Mouse (Mus musculus) midbrain, embryonic 11.5 days (tissue): ENCODE measurements around the gene Atp8b5. TPM values are rescaled to one million over a fixed set of nuclear protein-coding genes. Genes with fewer than 3 reads are reported as not detected.

ENCODE experiments used
- ATAC-seq: fragments of 200-750 bp; cut with Nextera tagmentation; 2 replicates; pipeline ENCODE4 v1.8.0; 2017; ENCODE audit warnings: moderate TSS enrichment, moderate library complexity; ENCODE audit not compliant: low FRiP score
- DNase-seq: peaks from one replicate; pipeline ENCODE4 v3.0.0; 2015; ENCODE audit warnings: low spot score; ENCODE audit errors: missing footprints
- H3K27ac ChIP-seq: fragments of 300-500 bp; sonication (generic); 2 replicates; pipeline ENCODE4 v1.5.1; 2014; ENCODE audit warnings: low read depth, low read length
- H3K27me3 ChIP-seq: fragments of 300-500 bp; sonication (generic); 2 replicates; pipeline ENCODE4 v1.6.1; 2014; ENCODE audit warnings: mild to moderate bottlenecking, low read length, moderate library complexity, mixed read lengths; ENCODE audit not compliant: control insufficient read depth, insufficient read depth
- H3K36me3 ChIP-seq: fragments of 300-500 bp; sonication (generic); 2 replicates; pipeline ENCODE4 v1.6.1; 2014; ENCODE audit warnings: mild to moderate bottlenecking, low read length, moderate library complexity, mixed read lengths; ENCODE audit not compliant: control insufficient read depth, insufficient read depth
- H3K4me1 ChIP-seq: fragments of 300-500 bp; sonication (generic); 2 replicates; pipeline ENCODE4 v1.6.1; 2014; ENCODE audit warnings: low read length; ENCODE audit not compliant: control insufficient read depth, insufficient read depth
- H3K4me2 ChIP-seq: fragments of 300-500 bp; sonication (generic); 2 replicates; pipeline ENCODE4 v1.6.1; 2014; ENCODE audit warnings: mild to moderate bottlenecking, moderate library complexity
- H3K4me3 ChIP-seq: fragments of 300-500 bp; sonication (generic); 2 replicates; pipeline ENCODE4 v1.5.1; 2014; ENCODE audit warnings: low read depth, low read length
- H3K9ac ChIP-seq: fragments of 300-500 bp; sonication (generic); 2 replicates; pipeline ENCODE4 v1.6.1; 2014; ENCODE audit warnings: low read length
- H3K9me3 ChIP-seq: fragments of 300-500 bp; sonication (generic); 2 replicates; pipeline ENCODE4 v1.6.1; 2016; ENCODE audit warnings: low read length; ENCODE audit not compliant: control insufficient read depth
- WGBS: fragments of 180-500 bp; shearing (Covaris S2); extraction: QIAGEN DNeasy Blood & Tissue Kit; methylation state at CpG from one replicate; pipeline ENCODE4 v1.1.7; 2014; 5-methylcytosine and 5-hydroxymethylcytosine counted together
- polyA plus RNA-seq: library from polyadenylated mRNA; unstranded; fragments of >200 nt; fragmentation: Nextera tagmentation; extraction: Ambion mirVana; gene quantifications from 2 replicates; pipeline ENCODE4 v1.2.1, GENCODE M21; 2014

The Atp8b5 gene
- polyA plus RNA-seq, 1 experiment from 2014 or later: 0.30 TPM

DNA sequence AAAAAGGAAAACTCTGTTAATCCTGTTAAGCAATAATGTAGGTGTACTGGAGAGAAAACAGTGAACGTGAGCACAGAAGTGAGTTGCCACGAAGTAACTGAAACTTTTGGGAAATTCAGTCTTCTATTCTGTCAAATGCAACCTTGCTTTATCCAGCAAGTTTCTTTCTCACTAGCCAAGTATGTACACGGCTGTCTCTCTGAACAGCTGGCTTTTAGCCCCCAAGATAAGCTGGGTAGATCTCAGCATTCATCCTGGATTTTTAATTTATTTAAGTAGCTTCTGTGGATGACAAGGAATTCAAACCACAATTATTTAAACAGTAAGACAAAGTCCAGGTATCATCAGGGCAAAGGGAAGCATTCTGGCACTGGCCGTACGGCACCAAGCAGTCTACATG is 100.3 kb downstream of the Atp8b5 start:
- no peaks in the 10 kb centered on the region for H3K4me1 ChIP-seq
- no peak overlapping the region for H3K4me3 ChIP-seq
- H3K36me3 ChIP-seq: 0 out of 2 replicates have a peak, but pooled peaks cover 2% of the 10 kb centered on the region
- no peak overlapping the region for H3K4me2 ChIP-seq
- H3K27ac ChIP-seq: no peak overlapping the region
- no peak overlapping the region for H3K9ac ChIP-seq
- DNase-seq: no peak
- WGBS: 86% methylated on average over 5 of the region's 5 CpGs
- no peak for ATAC-seq
- no peaks in the 10 kb centered on the region for H3K9me3 ChIP-seq
- no peaks in the 10 kb centered on the region for H3K27me3 ChIP-seq

DNA sequence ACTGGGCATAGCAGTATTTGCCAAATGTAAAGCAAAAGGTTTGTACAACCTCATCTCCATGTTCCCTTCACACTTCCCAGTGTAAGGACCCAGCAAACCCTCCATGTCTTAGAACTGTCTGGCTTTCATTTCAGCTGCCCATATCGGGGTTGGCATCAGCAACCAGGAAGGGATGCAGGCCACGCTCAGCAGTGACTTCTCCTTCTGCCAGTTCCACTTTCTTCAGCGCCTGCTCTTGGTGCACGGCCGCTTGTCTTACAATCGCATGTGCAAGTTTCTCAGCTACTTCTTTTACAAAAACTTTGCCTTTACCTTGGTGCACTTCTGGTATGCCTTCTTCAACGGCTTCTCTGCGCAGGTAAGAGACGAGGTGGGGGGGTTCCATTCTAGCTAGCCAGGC is 100.8 kb downstream of the Atp8b5 start:
- no peak overlapping the region for H3K4me2 ChIP-seq
- H3K27ac ChIP-seq: no peak overlapping the region
- 0 out of 2 replicates have a peak, but pooled peaks cover 2% of the 10 kb centered on the region for H3K36me3 ChIP-seq
- H3K9me3 ChIP-seq: no peaks in the 10 kb centered on the region
- no peak for DNase-seq
- 92% methylated on average over 9 of the region's 9 CpGs for WGBS
- no peaks in the 10 kb centered on the region for H3K4me1 ChIP-seq
- no peaks in the 10 kb centered on the region for H3K27me3 ChIP-seq
- H3K4me3 ChIP-seq: no peak overlapping the region
- H3K9ac ChIP-seq: no peak overlapping the region
- ATAC-seq: no peak

DNA sequence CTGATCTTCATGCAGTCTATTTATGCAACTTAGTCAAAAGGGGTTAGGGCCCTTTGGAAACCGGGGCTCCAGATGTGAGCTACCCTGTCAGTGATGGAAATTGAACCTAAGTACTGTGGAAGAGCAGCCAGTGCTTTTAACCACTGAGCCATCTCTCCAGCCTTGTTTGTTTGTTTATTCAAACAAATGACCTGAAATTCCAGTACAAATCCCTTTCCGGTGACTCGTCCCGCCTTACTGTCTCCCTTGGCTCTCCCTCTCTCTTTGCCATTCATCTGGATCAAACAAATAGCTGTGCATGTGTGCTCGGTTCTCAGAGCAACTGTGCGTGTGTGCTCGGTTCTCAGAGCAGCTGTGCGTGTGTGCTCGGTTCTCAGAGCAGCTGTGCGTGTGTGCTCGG is 104.4 kb downstream of the Atp8b5 start:
- no peak overlapping the region for H3K9ac ChIP-seq
- H3K9me3 ChIP-seq: no peaks in the 10 kb centered on the region
- H3K27ac ChIP-seq: no peak overlapping the region
- ATAC-seq (no peak), DNase-seq (no peak)
- no peaks in the 10 kb centered on the region for H3K27me3 ChIP-seq
- 0 out of 2 replicates have a peak, but pooled peaks cover 2% of the 10 kb centered on the region for H3K36me3 ChIP-seq
- no peaks in the 10 kb centered on the region for H3K4me1 ChIP-seq
- WGBS: 75% methylated on average over 9 of the region's 11 CpGs
- H3K4me3 ChIP-seq: no peak overlapping the region
- H3K4me2 ChIP-seq: no peak overlapping the region

DNA sequence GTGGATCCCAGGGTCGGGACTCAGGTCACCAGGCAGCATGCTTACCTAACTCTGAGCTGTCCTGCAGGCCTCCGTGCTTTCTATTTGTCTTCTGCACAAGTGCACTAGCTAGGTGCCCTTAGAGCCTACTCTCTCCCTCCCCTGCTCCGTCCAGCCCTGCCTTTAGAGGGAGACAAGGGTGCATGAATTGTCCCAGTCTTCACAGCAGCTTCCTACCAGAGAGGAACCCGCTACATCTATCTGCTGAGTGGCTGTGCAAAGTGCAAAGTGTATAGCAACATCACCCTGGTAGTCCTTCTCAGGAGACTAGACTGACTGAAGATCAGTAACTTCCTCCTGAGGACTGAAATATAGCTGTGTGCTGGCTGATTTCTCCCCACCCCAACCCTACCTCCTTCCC is 105.2 kb downstream of the Atp8b5 start:
- no peak overlapping the region for H3K27ac ChIP-seq
- H3K4me2 ChIP-seq: no peak overlapping the region
- H3K4me1 ChIP-seq: no peaks in the 10 kb centered on the region
- ATAC-seq (no peak), DNase-seq (no peak)
- H3K9me3 ChIP-seq: no peaks in the 10 kb centered on the region
- H3K4me3 ChIP-seq: no peak overlapping the region
- H3K36me3 ChIP-seq: 0 out of 2 replicates have a peak, but pooled peaks cover 2% of the 10 kb centered on the region
- H3K27me3 ChIP-seq: no peaks in the 10 kb centered on the region
- H3K9ac ChIP-seq: no peak overlapping the region
- WGBS: 72% methylated on average over 4 of the region's 4 CpGs

DNA sequence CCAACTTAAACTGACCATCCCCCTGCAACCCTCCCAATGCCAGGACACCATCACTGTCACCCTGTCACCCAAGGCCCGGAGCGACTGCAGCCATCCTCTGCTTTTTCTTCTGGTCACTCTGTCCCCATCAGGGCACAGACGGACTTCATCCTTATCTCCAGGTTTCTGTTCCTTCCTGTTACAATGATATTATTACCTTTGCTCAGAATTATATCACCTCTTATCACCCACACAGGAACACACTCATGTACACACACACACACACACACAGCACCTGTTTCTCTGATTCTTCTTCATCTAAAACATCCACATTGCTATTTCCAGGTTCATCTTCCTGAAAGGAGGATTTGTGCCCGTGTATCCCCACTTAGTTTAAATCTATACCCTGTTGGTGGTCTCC is 107.3 kb downstream of the Atp8b5 start:
- Histone ChIP-seq H3K27ac (no peak overlapping the region), H3K36me3 (no peaks in the 10 kb centered on the region), H3K9ac (no peak overlapping the region), H3K4me3 (no peak overlapping the region), H3K27me3 (no peaks in the 10 kb centered on the region), H3K4me1 (no peaks in the 10 kb centered on the region), H3K4me2 (no peak overlapping the region), H3K9me3 (no peaks in the 10 kb centered on the region)
- no peak for ATAC-seq
- no peak for DNase-seq
- WGBS: 88% methylated on average over 4 of the region's 4 CpGs

DNA sequence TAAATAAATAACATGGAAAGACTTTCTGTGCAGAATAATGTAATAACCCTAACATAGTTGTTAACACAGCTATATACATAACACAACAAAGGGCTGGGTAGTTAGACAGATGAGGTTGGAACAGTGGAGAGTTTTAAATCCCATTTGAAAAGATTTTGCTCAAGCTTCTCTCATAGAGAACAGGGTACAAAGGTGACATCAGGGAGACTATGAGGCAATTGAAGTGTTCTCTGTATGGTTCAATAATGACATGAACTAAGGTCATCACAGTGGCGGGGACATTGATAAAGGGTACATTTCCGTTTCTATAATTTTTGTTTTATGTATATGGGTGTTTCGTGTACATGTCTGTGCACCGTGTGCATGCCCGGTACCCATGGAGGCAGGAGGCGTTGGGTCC is 112.6 kb downstream of the Atp8b5 start:
- ATAC-seq (no peak), DNase-seq (no peak)
- Histone ChIP-seq H3K27me3 (no peaks in the 10 kb centered on the region), H3K9ac (no peak overlapping the region), H3K4me3 (no peak overlapping the region), H3K36me3 (no peaks in the 10 kb centered on the region), H3K9me3 (no peaks in the 10 kb centered on the region), H3K4me2 (no peak overlapping the region), H3K27ac (no peak overlapping the region), H3K4me1 (peaks cover 8% of the 10 kb centered on the region)
- WGBS: 88% methylated on average over 6 of the region's 6 CpGs

DNA sequence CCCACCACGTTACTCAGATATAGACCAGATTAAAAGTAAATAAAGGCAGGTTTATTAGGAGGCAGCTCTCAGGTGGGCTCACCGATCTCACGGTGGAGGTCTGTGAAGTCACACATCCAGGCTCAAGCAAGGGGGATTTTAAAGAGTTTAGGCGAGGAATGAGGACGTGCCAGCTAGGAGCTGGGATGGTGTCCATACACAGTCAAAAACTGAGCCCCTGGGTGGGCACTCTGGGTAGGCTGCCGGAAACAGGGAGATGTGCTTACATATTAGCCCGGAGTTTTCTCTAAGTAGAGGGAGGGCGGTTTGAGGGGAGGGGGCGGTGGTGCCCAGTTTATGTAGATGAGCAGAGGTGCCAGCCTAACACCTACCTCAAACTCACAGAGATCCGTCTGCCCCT is 114.0 kb downstream of the Atp8b5 start:
- Histone ChIP-seq H3K4me1 (peaks cover 8% of the 10 kb centered on the region), H3K9ac (no peak overlapping the region), H3K4me2 (peak overlapping the region; percentile 64), H3K4me3 (peak overlapping the region; percentile 57), H3K27ac (no peak overlapping the region), H3K36me3 (no peaks in the 10 kb centered on the region), H3K27me3 (no peaks in the 10 kb centered on the region), H3K9me3 (no peaks in the 10 kb centered on the region)
- DNase-seq: no peak
- WGBS: 59% methylated on average over 10 of the region's 10 CpGs
- no peak for ATAC-seq

DNA sequence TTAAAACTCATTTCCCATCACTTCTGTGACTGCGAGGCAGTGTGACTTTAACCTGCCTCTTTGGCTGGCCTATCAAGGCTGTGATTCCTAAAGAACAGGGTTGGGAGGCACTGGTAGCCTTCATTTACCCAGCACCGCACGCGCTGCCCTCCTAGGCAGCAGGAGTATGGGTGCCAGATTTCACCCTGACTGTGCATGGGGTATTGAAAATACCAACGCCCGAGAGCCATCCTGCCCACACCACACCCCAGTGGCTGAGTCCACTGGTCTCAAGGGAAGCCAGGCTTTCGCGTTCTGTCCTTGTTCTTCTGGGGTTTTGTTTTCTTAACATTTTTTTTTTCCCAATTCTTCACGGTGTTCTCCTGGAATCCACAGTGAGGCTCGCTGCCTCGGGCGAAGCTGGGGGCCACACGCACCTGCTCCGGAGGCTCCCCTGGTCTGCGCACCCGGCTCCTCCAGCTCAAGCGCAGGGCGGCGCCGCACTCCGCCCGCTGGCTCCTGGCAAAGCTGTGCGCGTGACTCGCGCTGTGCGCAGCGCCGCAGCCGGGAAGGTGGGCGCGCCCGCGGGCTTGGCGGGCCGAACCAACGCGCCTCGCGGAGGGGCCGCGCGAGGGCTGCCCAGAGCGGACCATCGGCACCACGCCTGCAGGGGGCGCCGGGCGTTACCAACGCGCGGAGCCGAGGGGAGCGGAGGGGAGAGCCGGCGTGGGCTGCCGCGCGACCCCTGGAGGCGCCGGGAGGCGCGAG is 114.6 kb downstream of the Atp8b5 start, which contains the start of gene Rusc2:
Rusc2 (plus strand) TSS at position 572 of the 747 bp plus-strand sequence.
- no peaks in the 10 kb centered on the region for H3K27me3 ChIP-seq
- H3K4me3 ChIP-seq: peak within 1 kb of the TSS; percentile 57
- peak within 1 kb of the TSS; percentile 74 for H3K9ac ChIP-seq
- no peaks in the 10 kb centered on the region for H3K36me3 ChIP-seq
- ATAC-seq (peak; percentile 95), DNase-seq (peak; percentile 99)
- H3K4me2 ChIP-seq: peak within 1 kb of the TSS; percentile 64
- H3K27ac ChIP-seq: no peak within 1 kb of the TSS
- H3K4me1 ChIP-seq: peaks cover 8% of the 10 kb centered on the region
- WGBS: 2% methylated on average over 61 of the region's 63 CpGs
- no peaks in the 10 kb centered on the region for H3K9me3 ChIP-seq

DNA sequence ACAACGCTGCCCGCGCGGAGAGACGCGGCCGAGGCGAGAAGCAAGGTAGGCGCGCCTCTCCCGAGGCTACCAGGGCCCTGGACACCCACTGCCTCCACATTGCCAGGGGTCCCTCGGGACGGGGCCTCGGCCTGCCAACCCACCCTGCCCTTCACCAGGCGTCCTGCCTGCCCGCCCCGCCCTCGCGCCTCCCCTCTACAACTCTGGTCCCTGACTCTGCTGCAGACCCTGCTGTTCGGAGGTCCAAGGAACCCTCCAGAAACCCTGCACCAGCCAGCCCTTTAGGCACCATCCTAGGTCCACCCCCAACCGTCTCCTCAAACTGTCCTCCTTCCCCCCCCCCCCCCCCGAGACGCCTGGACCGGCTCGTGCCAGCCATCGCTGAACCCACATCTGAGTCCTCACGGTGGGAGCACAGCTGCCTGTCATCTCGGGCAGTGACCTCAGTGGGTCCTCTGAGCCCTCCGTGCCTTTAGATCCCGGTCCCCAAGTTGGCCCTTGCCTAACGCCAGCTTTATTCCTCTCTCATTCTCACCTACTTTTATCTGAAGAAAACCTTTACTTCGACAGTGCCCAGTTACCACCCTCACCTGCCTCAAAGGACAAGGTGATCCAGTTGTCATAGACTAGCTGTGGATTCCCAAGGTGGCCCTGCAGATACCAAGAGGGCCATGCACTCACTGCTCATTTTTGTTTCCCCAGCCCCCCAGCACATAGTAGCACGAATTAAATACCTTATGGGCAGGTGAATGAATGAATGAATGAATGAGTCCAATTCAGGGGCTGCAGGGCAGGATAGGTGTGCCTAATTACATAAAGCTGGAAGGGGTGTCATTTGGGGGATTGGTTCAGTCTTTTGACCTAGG is 115.4 kb downstream of the Atp8b5 start:
- no peaks in the 10 kb centered on the region for H3K36me3 ChIP-seq
- ATAC-seq (peak; percentile 82), DNase-seq (no peak)
- no peaks in the 10 kb centered on the region for H3K27me3 ChIP-seq
- no peak overlapping the region for H3K27ac ChIP-seq
- H3K4me2 ChIP-seq: peak overlapping the region; percentile 64
- peak overlapping the region; percentile 57 for H3K4me3 ChIP-seq
- peaks cover 8% of the 10 kb centered on the region for H3K4me1 ChIP-seq
- H3K9me3 ChIP-seq: no peaks in the 10 kb centered on the region
- peak overlapping the region; percentile 74 for H3K9ac ChIP-seq
- WGBS: 11% methylated on average over 21 of the region's 33 CpGs
